Mouse (Mus musculus) ZHBTc4 (cell line): Measurements from ENCODE around the gene Itgb8.

ENCODE experiments used
- DNase-seq: peaks from one replicate; pipeline ENCODE4 v3.0.0-alpha.2; 2011; ENCODE audit warnings: low read depth, low spot score

Itgb8 gene

DNA sequence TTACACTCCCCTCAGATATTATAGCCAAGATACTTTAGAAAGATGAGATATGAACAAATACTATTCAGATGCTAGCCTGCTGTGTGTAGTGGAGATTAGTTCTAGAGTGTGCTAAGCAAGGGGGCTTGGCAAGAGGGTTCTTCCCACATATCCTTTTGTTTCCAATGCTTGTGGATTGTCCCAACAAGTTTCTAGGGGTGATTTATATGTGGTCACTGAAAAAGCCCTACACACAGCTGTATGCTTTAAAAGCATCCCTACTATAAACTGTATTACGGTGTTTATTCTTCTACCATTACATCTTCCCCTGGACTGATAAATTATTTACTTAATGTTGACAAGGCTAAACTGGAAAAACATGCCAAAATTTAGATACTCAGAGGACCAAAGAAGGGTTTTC, 92.6 kb downstream of the Itgb8 start:
- no peak for DNase-seq

- no peak for DNase-seq
Measured at GRCm38 (mm10) chr12:119137946-119138345, 100.7 kb downstream of the Itgb8 start.

GRCm38 (mm10) chr12:119113522-119114135, 125.0 kb downstream of the Itgb8 start:
- no peak for DNase-seq

- DNase-seq, result no peak
Measured at GRCm38 (mm10) chr12:119110091-119110490, 128.5 kb downstream of the Itgb8 start.
